Mouse (Mus musculus) liver, adult (tissue): ENCODE results near the gene Pitx1.

Experiments
- GATA4 ChIP-seq: IDR thresholded peaks from 2 replicates; pipeline ENCODE4 v1.6.1; 2014; ENCODE audit warnings: mild to moderate bottlenecking, low read length; ENCODE audit not compliant: insufficient replicate concordance

Pitx1 gene

GRCm38 (mm10) chr13:55826008-55826671 is 9.9 kb downstream of the Pitx1 start:
- no peak for TF ChIP-seq GATA4

DNA sequence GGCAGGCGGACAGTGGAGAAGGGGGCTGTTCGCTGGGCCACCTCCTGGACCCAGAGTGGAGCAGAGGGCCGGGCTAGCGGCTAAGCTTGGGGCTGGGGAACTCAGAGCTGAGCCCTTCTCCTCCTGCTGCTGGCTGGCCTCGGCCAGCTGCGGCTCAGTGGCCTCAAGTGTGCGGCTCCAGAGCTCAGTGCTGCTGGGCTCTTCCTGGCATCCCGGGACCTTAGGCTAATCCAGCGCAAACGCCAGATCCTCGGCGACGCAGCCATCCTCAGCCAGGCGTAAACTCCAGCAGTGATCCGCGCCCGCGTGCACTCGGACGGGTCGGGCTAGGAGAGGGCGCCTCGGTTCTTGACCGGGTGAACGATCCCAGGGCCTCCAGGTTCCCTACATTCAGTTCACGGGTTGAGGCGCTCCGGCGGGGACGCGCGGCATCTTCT is 10.7 kb downstream of the Pitx1 start:
- no peak for TF ChIP-seq GATA4

- TF ChIP-seq GATA4, result no peak
These were observed 11.6 kb downstream of the Pitx1 start for GRCm38 (mm10) chr13:55824151-55824945.

- TF ChIP-seq GATA4, result no peak
These were observed 13.5 kb downstream of the Pitx1 start for GRCm38 (mm10) chr13:55822499-55822898.

GRCm38 (mm10) chr13:55814834-55815233 is 21.2 kb downstream of the Pitx1 start:
- TF ChIP-seq GATA4, result no peak

DNA sequence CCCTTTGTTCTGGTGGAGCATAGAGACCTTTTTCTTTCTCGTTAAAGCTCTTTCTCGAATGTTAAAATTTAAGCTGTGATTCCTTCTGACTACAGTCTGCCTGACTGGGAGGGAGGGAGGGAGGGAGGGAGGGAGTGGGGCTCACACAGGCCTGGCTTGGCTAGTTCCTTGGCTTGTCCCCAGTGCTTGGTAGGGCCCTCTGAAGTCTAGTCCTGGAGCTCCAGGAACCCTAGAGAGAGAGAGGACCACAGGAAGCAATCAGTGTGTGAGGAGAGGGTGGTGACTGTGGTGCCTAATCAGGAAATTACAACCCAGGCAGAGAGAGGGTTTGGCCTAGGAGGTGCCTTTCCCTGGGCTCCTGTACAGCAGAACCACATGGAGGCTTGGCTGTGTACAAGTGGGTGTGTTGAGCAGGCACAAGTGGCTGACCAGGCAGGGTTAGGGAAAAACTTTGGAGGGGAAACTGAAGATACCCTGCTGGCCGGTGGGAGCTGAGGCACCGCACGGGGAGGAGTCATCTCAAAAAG is 22.4 kb downstream of the Pitx1 start:
- TF ChIP-seq GATA4, result no peak

DNA sequence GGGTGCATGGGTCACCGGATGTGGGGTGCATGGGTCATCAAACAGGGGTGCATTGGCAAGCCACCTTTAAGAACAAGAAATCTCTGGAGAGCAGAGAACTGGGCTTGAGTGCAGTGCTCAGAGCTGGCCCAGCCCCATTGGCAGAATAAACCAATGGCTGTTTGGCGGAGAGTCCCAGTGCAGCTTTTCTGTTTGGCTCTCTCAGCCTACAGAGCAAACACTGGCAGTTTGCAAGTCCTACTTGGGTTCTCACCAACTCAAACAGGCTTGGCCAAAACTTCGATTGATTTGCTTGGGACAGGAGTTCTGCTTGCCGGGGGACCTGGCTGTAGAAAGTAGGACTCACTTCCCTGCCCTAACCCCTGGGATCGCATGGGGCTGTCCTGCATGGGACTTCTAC is 25.0 kb downstream of the Pitx1 start:
- TF ChIP-seq GATA4, result no peak

GRCm38 (mm10) chr13:55809707-55810106 is 26.3 kb downstream of the Pitx1 start:
- no peak for TF ChIP-seq GATA4

DNA sequence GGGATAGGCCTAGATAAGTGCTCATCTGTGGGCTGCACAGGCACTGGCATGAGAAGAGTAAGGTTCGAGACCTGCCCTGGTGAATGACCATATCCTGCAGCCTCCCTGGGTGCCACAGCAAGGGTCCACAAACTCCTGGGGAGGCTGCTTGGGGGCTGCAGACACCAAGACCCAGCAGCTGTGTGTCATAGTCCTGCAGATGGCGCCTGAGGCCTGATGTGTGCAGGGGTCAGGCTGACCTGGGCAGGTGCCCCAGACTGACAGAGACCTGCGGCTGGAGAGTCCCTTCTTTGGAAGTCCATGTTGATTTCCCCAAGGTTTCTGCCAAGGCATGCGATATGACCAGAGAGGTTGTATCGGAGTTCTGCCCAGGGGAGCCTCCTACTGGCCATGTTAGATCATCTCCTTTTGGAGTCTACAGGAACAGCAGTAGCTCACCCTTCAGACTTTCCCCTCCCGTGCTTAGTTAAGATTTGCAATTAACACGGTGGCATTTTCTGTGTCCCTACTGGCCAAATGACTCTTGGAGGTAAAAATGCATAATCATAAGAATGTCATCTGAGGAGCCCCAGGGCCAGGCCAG is 26.9 kb downstream of the Pitx1 start:
- no peak for TF ChIP-seq GATA4

- no peak for TF ChIP-seq GATA4
These were observed 32.0 kb downstream of the Pitx1 start for GRCm38 (mm10) chr13:55803973-55804372.

- TF ChIP-seq GATA4, result no peak
These were observed 34.7 kb downstream of the Pitx1 start for GRCm38 (mm10) chr13:55801246-55801645.

DNA sequence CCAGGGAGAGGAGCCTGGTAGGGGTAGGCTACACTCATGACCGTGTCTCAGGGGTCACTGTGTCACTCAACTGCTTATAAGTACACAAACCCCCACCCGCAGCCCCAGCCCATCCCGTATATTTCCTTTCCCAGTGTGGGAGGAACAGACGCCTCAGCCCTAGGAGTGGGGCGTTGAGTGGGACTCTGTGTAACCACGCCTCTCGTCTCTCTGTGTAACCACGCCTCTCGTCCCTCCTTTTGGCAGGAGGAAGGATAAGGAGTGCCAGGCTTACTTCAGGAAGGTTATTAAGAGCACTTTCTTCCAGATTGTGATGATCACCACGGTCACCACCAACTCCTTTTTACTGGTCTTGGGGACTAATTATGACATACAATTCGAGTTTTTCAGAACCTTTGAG is 49.9 kb downstream of the Pitx1 start:
- no peak for TF ChIP-seq GATA4

GRCm38 (mm10) chr13:55784268-55784667 is 51.7 kb downstream of the Pitx1 start, which contains the start of gene Catsper3:
Catsper3 (plus strand) TSS chr13:55784568.
- no peak for TF ChIP-seq GATA4

DNA sequence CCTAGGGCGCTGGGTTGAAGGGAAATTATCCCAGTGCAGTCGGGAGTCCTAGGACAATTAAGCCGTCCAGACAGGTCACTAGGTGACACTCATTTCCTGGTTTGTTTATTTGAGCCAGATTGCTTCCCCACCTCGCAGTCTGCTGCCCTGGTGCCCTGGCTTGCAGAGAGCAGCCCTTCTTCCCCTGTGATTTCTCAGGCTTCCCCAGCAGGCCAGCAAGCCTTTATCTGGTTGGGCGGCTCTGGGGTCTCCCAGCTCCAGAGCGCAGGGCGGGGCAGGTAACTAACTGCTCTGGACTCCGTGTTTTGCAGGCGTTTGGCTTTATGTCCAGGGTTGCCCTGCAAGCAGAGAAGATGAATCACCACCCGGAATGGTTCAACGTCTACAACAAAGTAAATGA is 60.9 kb downstream of the Pitx1 start:
- TF ChIP-seq GATA4, result no peak
